1 mouse cellular context compared by ENCODE assay signal in the genomic region with DNA sequence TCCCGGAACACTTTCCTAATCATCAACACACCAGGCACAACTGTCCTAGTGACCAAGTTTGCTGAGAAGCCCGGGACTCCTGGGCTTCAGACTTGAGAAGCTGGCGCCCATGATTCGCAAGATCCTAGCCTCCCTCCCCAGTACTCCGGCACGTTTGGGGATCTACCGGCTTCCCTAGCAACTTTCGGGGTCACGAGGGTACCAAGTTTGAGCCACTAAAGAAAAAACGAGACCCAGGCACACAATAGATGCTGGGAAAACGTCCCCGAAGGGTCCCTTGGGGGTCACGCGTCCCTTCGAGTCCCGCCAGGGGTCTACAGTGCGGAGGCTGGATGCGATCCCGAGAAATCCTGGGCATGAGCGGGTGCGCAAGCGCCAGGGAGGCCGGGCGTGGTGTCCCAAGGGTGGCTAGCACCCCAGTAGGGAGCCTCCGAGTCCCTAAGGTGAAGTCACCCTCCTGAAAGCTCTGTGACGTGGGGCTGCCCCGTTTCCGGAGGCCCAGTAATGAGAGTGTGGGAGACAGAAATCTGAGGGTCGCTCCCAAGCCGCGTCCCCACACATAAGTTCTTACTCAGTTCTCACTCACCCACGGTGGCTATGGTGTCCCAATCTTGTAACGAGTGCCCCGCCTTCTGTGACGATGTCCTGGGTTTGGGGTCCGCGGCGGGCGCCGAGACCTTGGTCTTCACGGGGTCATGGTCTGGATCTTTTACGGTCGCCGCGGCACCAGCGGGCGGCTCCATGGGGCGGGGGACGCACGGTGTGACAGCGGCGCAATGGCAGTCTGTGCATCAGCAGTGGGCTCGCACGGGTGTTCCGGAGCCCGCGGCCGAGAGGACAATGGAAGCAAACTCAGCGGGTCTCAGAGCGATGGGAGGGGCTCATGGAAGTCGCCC.
TF ChIP-seq lines count a peak whose summit lies in the region.

No protein-coding gene starts in this region.

TF ChIP-seq in CH12.LX, 34 proteins besides CTCF, POLR2A, EP300 and RAD21 (continued from another document):
- TF ChIP-seq NRF1 (IDR thresholded peaks at IDR 0.05; ENCODE audit: low read depth, low read length) (peak; percentile 72), MYC (IDR thresholded peaks at IDR 0.05; ENCODE audit: low read depth, low read length) (no peak)
